Mouse (Mus musculus): Measurements from ENCODE around the gene Gm7971. TPM values are rescaled to one million over a fixed set of nuclear protein-coding genes. Genes with fewer than 3 reads are reported as not detected.
"Not testable (repeated sequence)": the region's sequence is repeated elsewhere in the genome, so short reads cannot be mapped to it uniquely, and the experiment has no call there.

Gene Gm7971
- not detected in 2 replicates for polyA plus RNA-seq (2016; fragmentation: Nextera tagmentation; extraction: Ambion mirVana)

DNA sequence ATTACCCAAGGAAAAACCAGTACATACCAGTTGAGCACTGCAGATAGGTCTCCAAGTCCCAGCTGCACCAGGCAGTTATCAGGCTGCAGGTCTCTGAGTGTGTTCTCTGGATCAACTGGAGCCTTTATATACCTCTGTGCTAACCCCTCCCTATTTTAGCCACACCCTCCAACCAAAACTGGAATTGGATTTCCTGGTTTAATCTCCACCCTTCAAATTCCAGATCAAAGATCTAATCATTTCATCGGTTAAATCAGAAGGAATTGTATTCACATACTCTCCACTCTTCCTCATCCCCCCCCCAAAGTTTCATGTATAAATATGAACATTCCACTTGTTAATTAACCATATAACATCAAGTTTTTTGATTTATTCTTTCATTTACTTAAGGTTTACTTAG is at the start of gene Gm7971:
Gene Gm7971 (minus strand): TSS at position 101 of the 400 bp plus-strand sequence.
- H3K27me3 ChIP-seq (ENCODE audit: poor library complexity, severe bottlenecking); H3K4me1 ChIP-seq; DNase-seq (ENCODE audit: extremely low spot score, low spot score); H3K9me3 ChIP-seq; H3K4me3 ChIP-seq; H3K36me3 ChIP-seq (replicated peaks); H3K27ac ChIP-seq: not testable (repeated sequence)
- WGBS, result no CpG with 5 or more reads among the region's 1 CpGs

Other genes starting within 250 kb of the Gm7971 start
- not detected in 2 replicates for gene D5Ertd577e, start 138.1 kb downstream of the Gm7971 start, polyA plus RNA-seq (2016; fragmentation: Nextera tagmentation; extraction: Ambion mirVana)
- not detected in 2 replicates for gene Gm3286, start 84.1 kb downstream of the Gm7971 start, polyA plus RNA-seq (2016; fragmentation: Nextera tagmentation; extraction: Ambion mirVana)
- not detected in 2 replicates for gene Gm7978, start 141.3 kb upstream of the Gm7971 start, polyA plus RNA-seq (2016; fragmentation: Nextera tagmentation; extraction: Ambion mirVana)
- not detected in 2 replicates for gene Gm7982, start 147.1 kb upstream of the Gm7971 start, polyA plus RNA-seq (2016; fragmentation: Nextera tagmentation; extraction: Ambion mirVana)
- not detected in 2 replicates for gene E330014E10Rik, start 181.1 kb upstream of the Gm7971 start, polyA plus RNA-seq (2016; fragmentation: Nextera tagmentation; extraction: Ambion mirVana)

Measured in forebrain, embryonic 10.5 days (tissue).